Mouse (Mus musculus) liver, embryonic 14.5 days (tissue): ENCODE results near the gene Slc16a5. TPM values are rescaled to one million over a fixed set of nuclear protein-coding genes. Genes with fewer than 3 reads are reported as not detected.

Experiments used
- ATAC-seq: fragments of 200-750 bp; cut with Nextera tagmentation; 2 replicates; pipeline ENCODE4 v1.8.0; 2017; ENCODE audit warnings: moderate number of reproducible peaks, mild to moderate bottlenecking, moderate library complexity; ENCODE audit not compliant: insufficient read depth
- DNase-seq, 3 experiments: peaks; one replicate each; pipeline ENCODE4 v3.0.0-alpha.2; 2012 to 2013; ENCODE audit warnings: low read depth in 3 of 3, low spot score in 3 of 3
- H3K27ac ChIP-seq: fragments of 300-500 bp; sonication (generic); 2 replicates; pipeline ENCODE4 v1.5.1; 2014; ENCODE audit warnings: moderate library complexity, mild to moderate bottlenecking, control low read depth, inconsistent platforms
- H3K27me3 ChIP-seq: fragments of 300-500 bp; sonication (generic); 2 replicates; pipeline ENCODE4 v1.6.1; 2014; ENCODE audit warnings: mild to moderate bottlenecking, low read length, moderate library complexity; ENCODE audit not compliant: control insufficient read depth, insufficient read depth
- H3K36me3 ChIP-seq: fragments of 300-500 bp; sonication (generic); replicated peaks from 2 replicates; pipeline ENCODE4 v1.6.1; 2014; ENCODE audit warnings: low read depth; ENCODE audit not compliant: control insufficient read depth, insufficient read depth
- H3K4me1 ChIP-seq, 2 experiments: fragments of 200-500 bp in 1 of 2; fragments of 300-500 bp in 1 of 2; sonication (generic) in 1 of 2; replicated peaks; 2 replicates each; pipeline ENCODE4 v1.6.1; 2012 to 2014; ENCODE audit warnings: antibody characterized with exemption in 1 of 2, inconsistent platforms in 1 of 2, low read length in 1 of 2; ENCODE audit not compliant: control insufficient read depth in 2 of 2, insufficient read depth in 2 of 2
- H3K4me2 ChIP-seq: fragments of 300-500 bp; sonication (generic); 2 replicates; pipeline ENCODE4 v1.6.1; 2014; ENCODE audit warnings: low read depth, mild to moderate bottlenecking, control low read depth, moderate library complexity
- H3K4me3 ChIP-seq, 2 experiments: fragments of 200-500 bp in 1 of 2; fragments of 300-500 bp in 1 of 2; sonication (generic) in 1 of 2; 2 replicates each; pipeline ENCODE4 v1.5.1; 2012 to 2014; ENCODE audit warnings: low read depth in 2 of 2, low read length in 2 of 2, mild to moderate bottlenecking in 2 of 2, control low read depth in 1 of 2, inconsistent platforms in 1 of 2, moderate library complexity in 1 of 2; ENCODE audit not compliant: insufficient read depth in 1 of 2
- H3K9ac ChIP-seq: fragments of 300-500 bp; sonication (generic); replicated peaks from 2 replicates; pipeline ENCODE4 v1.6.1; 2014; ENCODE audit warnings: mild to moderate bottlenecking, control low read depth, moderate library complexity
- H3K9me3 ChIP-seq: fragments of 300-500 bp; sonication (generic); 2 replicates; pipeline ENCODE4 v1.6.1; 2016; ENCODE audit warnings: low read length, mixed read lengths; ENCODE audit not compliant: control insufficient read depth
- CTCF ChIP-seq: IDR thresholded peaks from 2 replicates; pipeline ENCODE4 v1.5.1; 2016; ENCODE audit warnings: antibody characterized with exemption, low read depth, control low read depth
- EP300 ChIP-seq: IDR thresholded peaks from 2 replicates; pipeline ENCODE4 v1.6.1; 2016; ENCODE audit warnings: antibody characterized with exemption, low read depth
- WGBS: fragments of 180-500 bp; shearing (Covaris S2); extraction: QIAGEN DNeasy Blood & Tissue Kit; methylation state at CpG from one replicate; pipeline ENCODE4 v1.1.7; 2014; ENCODE audit not compliant: insufficient replicate concordance; 5-methylcytosine and 5-hydroxymethylcytosine counted together
- microRNA-seq: library from miRNA; unstranded; fragments of <30 nt; microRNA quantifications from one replicate; pipeline ENCODE4, GENCODE M21; 2016
- polyA plus RNA-seq, 2 experiments: library from polyadenylated mRNA; depleted of rRNA in 1 of 2; stranded (reverse) in 1 of 2; unstranded in 1 of 2; fragments of >200 nt; fragmentation: Nextera tagmentation in 1 of 2; extraction: Ambion mirVana in 1 of 2; gene quantifications; 2 replicates each; pipeline versions ENCODE4 v1.2.1 to v1.2.3; 2012 to 2014

The Slc16a5 gene
- polyA plus RNA-seq, 2 experiments, result 0.02 TPM; not detected in 1

GRCm38 (mm10) chr11:115520218-115520617 lies 57.9 kb downstream of the Slc16a5 start:
- ATAC-seq, result no peak
- no peak overlapping the region for H3K9ac ChIP-seq
- no peaks in the 10 kb centered on the region for H3K27me3 ChIP-seq
- no peak for DNase-seq
- H3K4me2 ChIP-seq, result no peak overlapping the region
- H3K36me3 ChIP-seq, result peaks cover 23% of the 10 kb centered on the region
- H3K4me1 ChIP-seq, result peaks cover 0 to under 1% of the 10 kb centered on the region in 2 experiments; a peak in 2 of 4 replicates
- H3K27ac ChIP-seq, result no peak overlapping the region
- WGBS, result 93% methylated on average over 2 of the region's 2 CpGs
- no peaks in the 10 kb centered on the region for H3K9me3 ChIP-seq
- no peak overlapping the region for H3K4me3 ChIP-seq
- TF ChIP-seq EP300 (no peak), CTCF (no peak)

- H3K4me2 ChIP-seq, result no peak overlapping the region
- H3K36me3 ChIP-seq, result peaks cover 32% of the 10 kb centered on the region
- WGBS, result 67% methylated on average over 4 of the region's 4 CpGs
- H3K9me3 ChIP-seq, result no peaks in the 10 kb centered on the region
- no peak for ATAC-seq
- no peak for TF ChIP-seq CTCF
- TF ChIP-seq EP300, result no peak
- H3K27me3 ChIP-seq, result no peaks in the 10 kb centered on the region
- DNase-seq, result no peak
- H3K4me1 ChIP-seq, result no peaks in the 10 kb centered on the region
- no peak overlapping the region for H3K9ac ChIP-seq
- H3K4me3 ChIP-seq, result no peak overlapping the region
- no peak overlapping the region for H3K27ac ChIP-seq
These were observed 58.8 kb downstream of the Slc16a5 start for GRCm38 (mm10) chr11:115521080-115521479.

GRCm38 (mm10) chr11:115522238-115522637 lies 60.0 kb downstream of the Slc16a5 start:
- Histone ChIP-seq H3K27me3 (no peaks in the 10 kb centered on the region), H3K4me1 (no peaks in the 10 kb centered on the region), H3K4me3 (no peak overlapping the region), H3K36me3 (peaks cover 44% of the 10 kb centered on the region), H3K9me3 (no peaks in the 10 kb centered on the region), H3K27ac (no peak overlapping the region), H3K4me2 (no peak overlapping the region), H3K9ac (no peak overlapping the region)
- no peak for TF ChIP-seq EP300
- TF ChIP-seq CTCF, result no peak
- ATAC-seq (no peak), DNase-seq (no peak)
- 88% methylated on average over 2 of the region's 2 CpGs for WGBS

- no peaks in the 10 kb centered on the region for H3K9me3 ChIP-seq
- 80% methylated on average over 2 of the region's 2 CpGs for WGBS
These were observed 60.4 kb downstream of the Slc16a5 start for GRCm38 (mm10) chr11:115522703-115523102.

More at GRCm38 (mm10) chr11:115522703-115523102, 60.4 kb downstream of the Slc16a5 start:
- no peak overlapping the region for H3K4me3 ChIP-seq
- no peak overlapping the region for H3K27ac ChIP-seq
- ATAC-seq, result no peak
- no peak overlapping the region for H3K9ac ChIP-seq
- no peak overlapping the region for H3K4me2 ChIP-seq
- H3K36me3 ChIP-seq, result peaks cover 48% of the 10 kb centered on the region
- no peaks in the 10 kb centered on the region for H3K27me3 ChIP-seq
- no peak for DNase-seq
- no peaks in the 10 kb centered on the region for H3K4me1 ChIP-seq
- no peak for TF ChIP-seq EP300

Small RNAs within 50 kb of the gene (microRNA-seq; reads per million reads assigned to microRNA genes)
- gene Mir3968, result not detected

Other genes starting within 250 kb of the Slc16a5 start
- 0.17 and 0.21 TPM in 2 replicates for gene Grin2c, start 195.2 kb upstream of the Slc16a5 start, polyA plus RNA-seq (2012; rRNA removed)
- 0.05 TPM in 1 of 2 replicates, not detected in the other for gene Grin2c, start 195.2 kb upstream of the Slc16a5 start, polyA plus RNA-seq (2014; fragmentation: Nextera tagmentation; extraction: Ambion mirVana)
- 11.9 and 13.7 TPM in 2 replicates for gene Fdxr, start 185.4 kb upstream of the Slc16a5 start, polyA plus RNA-seq (2012; rRNA removed)
- 12.3 and 13.3 TPM in 2 replicates for gene Fdxr, start 185.4 kb upstream of the Slc16a5 start, polyA plus RNA-seq (2014; fragmentation: Nextera tagmentation; extraction: Ambion mirVana)
- gene Fads6, start 164.8 kb upstream of the Slc16a5 start, polyA plus RNA-seq (2012; rRNA removed), result 6.6 and 6.7 TPM in 2 replicates
- gene Fads6, start 164.8 kb upstream of the Slc16a5 start, polyA plus RNA-seq (2014; fragmentation: Nextera tagmentation; extraction: Ambion mirVana), result 2.8 TPM in 2 replicates
- not detected in 2 replicates for gene Otop2, start 155.3 kb upstream of the Slc16a5 start, polyA plus RNA-seq (2012; rRNA removed)
- gene Otop2, start 155.3 kb upstream of the Slc16a5 start, polyA plus RNA-seq (2014; fragmentation: Nextera tagmentation; extraction: Ambion mirVana), result not detected in 2 replicates
- gene Ush1g, start 140.4 kb upstream of the Slc16a5 start, polyA plus RNA-seq (2012; rRNA removed), result 0.04 and 0.06 TPM in 2 replicates
- gene Ush1g, start 140.4 kb upstream of the Slc16a5 start, polyA plus RNA-seq (2014; fragmentation: Nextera tagmentation; extraction: Ambion mirVana), result 0.06 and 0.16 TPM in 2 replicates
- not detected in 2 replicates for gene Otop3, start 127.7 kb upstream of the Slc16a5 start, polyA plus RNA-seq (2012; rRNA removed)
- gene Otop3, start 127.7 kb upstream of the Slc16a5 start, polyA plus RNA-seq (2014; fragmentation: Nextera tagmentation; extraction: Ambion mirVana), result not detected in 2 replicates
- 0.54 and 0.59 TPM in 2 replicates for gene Hid1, start 94.7 kb upstream of the Slc16a5 start, polyA plus RNA-seq (2012; rRNA removed)
- gene Hid1, start 94.7 kb upstream of the Slc16a5 start, polyA plus RNA-seq (2014; fragmentation: Nextera tagmentation; extraction: Ambion mirVana), result 0.50 and 0.86 TPM in 2 replicates
- 1.5 and 1.7 TPM in 2 replicates for gene Cdr2l, start 80.6 kb upstream of the Slc16a5 start, polyA plus RNA-seq (2012; rRNA removed)
- gene Cdr2l, start 80.6 kb upstream of the Slc16a5 start, polyA plus RNA-seq (2014; fragmentation: Nextera tagmentation; extraction: Ambion mirVana), result 0.86 and 1.0 TPM in 2 replicates
- 37.8 and 49.2 TPM in 2 replicates for gene Mrpl58, start 58.7 kb upstream of the Slc16a5 start, polyA plus RNA-seq (2012; rRNA removed)
- gene Mrpl58, start 58.7 kb upstream of the Slc16a5 start, polyA plus RNA-seq (2014; fragmentation: Nextera tagmentation; extraction: Ambion mirVana), result 86.5 and 90.7 TPM in 2 replicates
- gene Atp5h, start 42.5 kb upstream of the Slc16a5 start, polyA plus RNA-seq (2012; rRNA removed), result 212 and 334 TPM in 2 replicates
- 616 and 620 TPM in 2 replicates for gene Atp5h, start 42.5 kb upstream of the Slc16a5 start, polyA plus RNA-seq (2014; fragmentation: Nextera tagmentation; extraction: Ambion mirVana)
- gene Kctd2, start 42.3 kb upstream of the Slc16a5 start, polyA plus RNA-seq (2012; rRNA removed), result 5.3 and 5.8 TPM in 2 replicates
- 5.2 and 5.6 TPM in 2 replicates for gene Kctd2, start 42.3 kb upstream of the Slc16a5 start, polyA plus RNA-seq (2014; fragmentation: Nextera tagmentation; extraction: Ambion mirVana)
- 0.07 and 0.10 TPM in 2 replicates for gene Trim80, start 21.9 kb upstream of the Slc16a5 start, polyA plus RNA-seq (2012; rRNA removed)
- gene Trim80, start 21.9 kb upstream of the Slc16a5 start, polyA plus RNA-seq (2014; fragmentation: Nextera tagmentation; extraction: Ambion mirVana), result 0.06 and 0.13 TPM in 2 replicates
- gene Armc7, start 13.2 kb downstream of the Slc16a5 start, polyA plus RNA-seq (2012; rRNA removed), result 2.1 and 2.2 TPM in 2 replicates
- 2.0 and 2.2 TPM in 2 replicates for gene Armc7, start 13.2 kb downstream of the Slc16a5 start, polyA plus RNA-seq (2014; fragmentation: Nextera tagmentation; extraction: Ambion mirVana)
- gene Nt5c, start 29.4 kb downstream of the Slc16a5 start, polyA plus RNA-seq (2012; rRNA removed), result 27.8 and 31.9 TPM in 2 replicates
- 50.7 and 50.9 TPM in 2 replicates for gene Nt5c, start 29.4 kb downstream of the Slc16a5 start, polyA plus RNA-seq (2014; fragmentation: Nextera tagmentation; extraction: Ambion mirVana)
- gene Jpt1, start 51.9 kb downstream of the Slc16a5 start, polyA plus RNA-seq (2012; rRNA removed), result 138 and 151 TPM in 2 replicates
- 233 and 256 TPM in 2 replicates for gene Jpt1, start 51.9 kb downstream of the Slc16a5 start, polyA plus RNA-seq (2014; fragmentation: Nextera tagmentation; extraction: Ambion mirVana)
- 161 and 198 TPM in 2 replicates for gene Sumo2, start 73.8 kb downstream of the Slc16a5 start, polyA plus RNA-seq (2012; rRNA removed)
- 393 and 406 TPM in 2 replicates for gene Sumo2, start 73.8 kb downstream of the Slc16a5 start, polyA plus RNA-seq (2014; fragmentation: Nextera tagmentation; extraction: Ambion mirVana)
- 96.0 and 109 TPM in 2 replicates for gene Nup85, start 102.0 kb downstream of the Slc16a5 start, polyA plus RNA-seq (2012; rRNA removed)
- 118 and 125 TPM in 2 replicates for gene Nup85, start 102.0 kb downstream of the Slc16a5 start, polyA plus RNA-seq (2014; fragmentation: Nextera tagmentation; extraction: Ambion mirVana)
- gene Mrps7, start 141.5 kb downstream of the Slc16a5 start, polyA plus RNA-seq (2012; rRNA removed), result 16.2 and 24.1 TPM in 2 replicates
- gene Mrps7, start 141.5 kb downstream of the Slc16a5 start, polyA plus RNA-seq (2014; fragmentation: Nextera tagmentation; extraction: Ambion mirVana), result 52.6 and 53.3 TPM in 2 replicates
- 9.2 and 17.2 TPM in 2 replicates for gene Gga3, start 141.6 kb downstream of the Slc16a5 start, polyA plus RNA-seq (2012; rRNA removed)
- 6.4 and 7.2 TPM in 2 replicates for gene Gga3, start 141.6 kb downstream of the Slc16a5 start, polyA plus RNA-seq (2014; fragmentation: Nextera tagmentation; extraction: Ambion mirVana)
- gene Mif4gd, start 150.5 kb downstream of the Slc16a5 start, polyA plus RNA-seq (2012; rRNA removed), result 21.1 and 25.6 TPM in 2 replicates
- 24.3 and 25.6 TPM in 2 replicates for gene Mif4gd, start 150.5 kb downstream of the Slc16a5 start, polyA plus RNA-seq (2014; fragmentation: Nextera tagmentation; extraction: Ambion mirVana)
- gene Slc25a19, start 165.8 kb downstream of the Slc16a5 start, polyA plus RNA-seq (2012; rRNA removed), result 7.4 and 10.5 TPM in 2 replicates
- gene Slc25a19, start 165.8 kb downstream of the Slc16a5 start, polyA plus RNA-seq (2014; fragmentation: Nextera tagmentation; extraction: Ambion mirVana), result 8.5 and 9.4 TPM in 2 replicates
- gene Grb2, start 246.1 kb downstream of the Slc16a5 start, polyA plus RNA-seq (2012; rRNA removed), result 15.7 and 22.4 TPM in 2 replicates
- 26.0 and 30.1 TPM in 2 replicates for gene Grb2, start 246.1 kb downstream of the Slc16a5 start, polyA plus RNA-seq (2014; fragmentation: Nextera tagmentation; extraction: Ambion mirVana)